Mouse (Mus musculus): ENCODE results near the gene Hapln3.

DNA sequence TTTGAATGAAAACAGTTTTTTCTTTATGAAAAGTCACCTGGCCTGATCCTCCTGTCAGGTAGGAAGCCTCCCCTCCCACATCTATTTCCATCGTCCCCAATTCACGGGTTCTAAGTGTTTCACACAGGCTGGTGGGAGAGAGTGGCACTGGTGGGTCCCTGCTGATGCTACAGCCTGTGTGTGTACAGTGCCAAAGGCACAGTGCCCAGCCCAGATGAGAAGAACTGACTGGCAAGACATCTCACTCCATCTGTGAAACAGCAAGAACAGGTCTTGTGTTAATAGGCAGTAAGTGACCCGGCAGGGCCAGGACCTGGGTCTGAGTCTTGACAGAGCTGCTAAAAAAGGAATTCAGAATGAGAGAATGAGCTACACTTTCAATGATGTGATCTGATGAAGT lies 51.6 kb downstream of the Hapln3 start:
- no peak for TF ChIP-seq E2F4 (IDR thresholded peaks at IDR 0.05; ENCODE audit: insufficient read depth)
- no peak for TF ChIP-seq TCF12 (IDR thresholded peaks at IDR 0.05; ENCODE audit: insufficient read depth, poor library complexity, severe bottlenecking)
- no peak for TF ChIP-seq USF1 (IDR thresholded peaks at IDR 0.05; ENCODE audit: low read depth)
- no peak for TF ChIP-seq MAX (IDR thresholded peaks at IDR 0.05; ENCODE audit: low read depth)
- no peak for TF ChIP-seq POLR2A (IDR thresholded peaks at IDR 0.05; ENCODE audit: insufficient read length, low read depth)
- no peak for TF ChIP-seq MYOD1 (IDR thresholded peaks at IDR 0.05; ENCODE audit: control insufficient read depth in 1 of 3, insufficient read length in 2 of 3, low read depth in 2 of 3)
- TF ChIP-seq POLR2AphosphoS2 (IDR thresholded peaks at IDR 0.05; ENCODE audit: insufficient read length, low read depth): no peak
- no peak for TF ChIP-seq CEBPB (IDR thresholded peaks at IDR 0.05; ENCODE audit: insufficient read depth, poor library complexity, severe bottlenecking)
- TF ChIP-seq REST (IDR thresholded peaks at IDR 0.05; ENCODE audit: insufficient read depth, insufficient read length): no peak
- no peak for TF ChIP-seq SRF (IDR thresholded peaks at IDR 0.05; ENCODE audit: control insufficient read depth, insufficient read length, low read depth)

All from myocyte (in vitro differentiated cells).